Mouse (Mus musculus): ENCODE data around the gene Ctr9.

DNA sequence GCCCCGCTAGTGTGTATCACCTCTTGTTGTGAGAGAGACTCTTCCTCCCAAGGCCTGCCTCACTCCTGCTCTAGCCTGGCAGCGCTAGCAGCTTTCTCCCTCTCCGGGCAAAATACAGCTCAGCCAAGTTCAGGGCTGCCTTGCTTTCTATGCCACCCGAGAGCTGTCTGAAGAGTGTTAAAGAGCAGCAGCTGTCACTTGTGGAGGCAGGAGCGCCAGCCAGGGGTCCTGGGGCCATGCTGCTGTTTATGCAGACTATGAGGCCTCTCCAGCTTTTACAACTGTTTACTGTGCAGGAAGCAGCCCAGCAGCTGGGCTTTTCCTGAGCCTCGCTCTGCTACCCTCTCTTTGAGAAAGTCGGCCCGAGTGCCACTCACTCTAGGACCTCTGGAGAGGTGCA, 47.7 kb upstream of the Ctr9 start:
- no peak for TF ChIP-seq POLR2A (IDR thresholded peaks at IDR 0.05; ENCODE audit: borderline replicate concordance, extremely low read depth, low read depth, low read length)
- no peak for TF ChIP-seq CTCF (IDR thresholded peaks at IDR 0.05; ENCODE audit: insufficient read depth, low read length)

Measured in lung, adult 2 months (tissue).